Mouse (Mus musculus) frontal cortex, adult (tissue): ENCODE data around the gene Smpd1.
A peak's percentile ranks its signal among the peaks of the same experiment; 100 is the strongest.

Experiments
- ATAC-seq: cut with Nextera tagmentation; 2 replicates; pipeline ENCODE4 v1.9.2; 2017; ENCODE audit warnings: mild to moderate bottlenecking, moderate library complexity, mixed read lengths; ENCODE audit not compliant: low TSS enrichment

Smpd1 gene

DNA sequence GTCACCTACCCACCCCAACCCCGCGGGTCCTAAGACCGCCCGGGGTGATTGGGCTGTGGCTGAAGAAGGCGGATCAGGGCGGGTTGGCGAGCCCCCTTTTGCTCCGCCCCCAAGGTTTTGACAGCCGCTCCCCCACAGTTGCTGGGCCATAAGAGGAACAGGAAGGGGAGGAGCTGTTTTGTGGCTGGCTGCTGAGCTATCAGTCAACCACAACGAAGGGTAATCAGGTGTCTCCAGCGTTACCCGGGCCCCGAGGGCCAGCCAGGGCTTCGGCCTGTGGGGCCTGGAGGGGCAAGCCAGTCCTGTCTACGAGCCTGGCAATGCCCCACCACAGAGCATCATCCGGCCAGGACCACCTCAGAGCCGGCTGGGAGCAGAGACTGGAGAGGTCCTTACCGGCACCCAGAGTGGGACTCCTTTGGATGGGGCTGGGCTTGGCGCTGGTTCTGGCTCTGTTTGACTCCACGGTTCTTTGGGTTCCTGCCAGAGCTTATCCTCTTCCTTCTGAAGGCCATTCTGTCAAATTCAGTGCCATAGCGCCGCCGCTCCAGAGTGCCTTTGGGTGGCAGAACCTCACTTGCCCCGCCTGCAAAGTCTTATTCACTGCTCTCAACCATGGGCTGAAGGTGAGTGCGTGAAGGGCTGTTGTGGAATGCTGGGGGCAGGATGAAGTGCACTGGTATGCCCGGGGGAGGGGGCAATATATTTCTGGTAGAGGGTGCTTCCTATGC, at the start of gene Smpd1:
Gene Smpd1, plus strand, starts transcription at position 149 of the 731 bp plus-strand sequence.
- peak; percentile 83 for ATAC-seq

DNA sequence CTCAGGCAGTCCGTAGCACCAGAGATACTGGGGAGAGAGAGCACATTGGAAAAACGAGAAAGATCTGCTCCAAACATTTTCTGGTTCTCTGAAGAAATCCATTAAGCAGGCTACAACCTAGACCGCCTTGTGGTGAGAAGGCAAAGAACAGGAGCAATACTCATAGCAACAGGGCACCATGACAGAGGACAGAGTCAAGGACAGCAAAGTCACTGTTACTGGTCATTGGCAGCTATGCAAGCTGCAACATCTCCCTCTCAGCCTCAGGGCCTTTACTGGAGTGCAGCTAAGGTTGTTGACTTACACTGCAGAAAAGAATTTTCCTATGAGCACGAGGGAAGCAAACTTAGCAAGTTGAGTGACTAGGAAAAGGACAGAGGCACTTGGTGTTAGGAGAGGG, 46.9 kb upstream of the Smpd1 start:
- no peak for ATAC-seq

DNA sequence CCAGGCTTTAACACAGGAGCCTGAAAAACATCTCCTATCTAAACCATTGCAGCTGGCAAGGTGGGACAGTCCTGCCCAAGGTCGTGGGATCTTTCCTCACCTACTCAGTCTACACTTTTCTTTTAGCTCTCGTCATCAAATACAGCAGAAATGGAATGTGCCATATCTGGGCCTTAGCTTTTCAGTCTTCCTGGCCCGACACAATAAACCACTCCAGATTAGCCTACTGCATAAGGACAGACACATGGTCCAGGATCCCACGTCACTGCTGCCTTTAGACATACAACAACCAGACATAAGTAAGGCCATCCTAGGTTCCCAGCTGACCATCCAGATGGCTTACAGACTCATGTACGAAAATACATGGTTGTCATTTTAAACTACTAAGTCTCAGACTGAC, 44.0 kb upstream of the Smpd1 start:
- ATAC-seq = peak; percentile 71

DNA sequence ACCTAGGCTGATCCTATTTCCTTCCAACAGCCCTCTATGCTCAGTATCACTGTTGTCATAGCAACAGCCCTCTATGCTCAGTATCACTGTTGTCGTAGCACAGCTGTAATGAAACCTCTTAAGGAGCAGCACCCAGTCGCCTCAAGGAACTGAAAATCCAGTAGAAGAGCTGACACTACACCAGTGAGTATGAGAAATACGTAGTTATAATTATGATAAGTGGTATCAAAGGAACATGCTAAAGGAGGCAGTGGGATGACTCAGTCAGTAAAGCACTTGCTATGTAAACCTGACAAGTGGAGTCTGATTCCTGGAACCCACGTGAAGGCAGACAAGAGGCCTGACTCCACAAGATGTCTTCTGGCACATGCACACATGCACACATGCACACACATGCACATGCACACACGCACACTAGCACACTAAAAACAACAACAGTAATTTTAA, 40.3 kb upstream of the Smpd1 start:
- peak; percentile 26; the same call in 1 of the 2 replicates for ATAC-seq

DNA sequence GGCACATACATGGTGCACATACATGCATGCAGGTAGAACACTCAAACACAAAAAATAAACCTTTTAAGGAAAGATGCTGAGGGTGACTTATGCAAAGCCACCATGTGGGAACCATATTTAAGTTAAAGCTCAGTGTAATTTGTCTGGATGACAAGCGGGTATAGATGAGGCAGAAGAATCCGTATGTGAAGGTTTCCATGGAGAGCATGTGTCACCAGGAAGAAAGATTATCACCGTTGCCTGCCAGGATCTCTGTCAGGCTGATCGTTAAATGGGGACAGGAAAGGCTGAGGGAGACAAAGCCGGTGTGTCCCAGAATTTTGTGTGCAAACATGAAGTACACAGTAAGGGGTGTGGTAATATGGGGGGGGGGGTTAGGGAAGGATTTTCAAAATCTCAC, 39.6 kb upstream of the Smpd1 start:
- ATAC-seq = peak; percentile 26; the same call in 1 of the 2 replicates

DNA sequence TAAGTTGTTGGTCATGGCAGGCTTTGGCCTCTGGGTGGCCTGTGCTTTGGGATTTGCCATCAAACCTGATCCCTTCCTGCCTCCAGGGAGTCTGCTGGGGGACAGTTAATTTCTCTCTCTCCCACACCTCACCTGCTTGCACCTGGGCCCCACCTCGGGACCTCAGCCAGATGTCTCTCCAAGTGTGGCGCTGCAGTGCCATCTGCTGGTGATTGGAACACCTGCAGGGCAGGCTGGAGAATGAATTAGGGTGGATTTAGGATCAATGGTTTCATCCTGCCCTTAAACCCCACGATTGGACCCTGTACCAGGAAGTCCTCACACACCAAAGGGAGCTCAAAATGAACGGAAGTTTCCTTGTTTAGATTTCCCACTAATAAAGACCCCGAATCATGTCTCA, 39.0 kb upstream of the Smpd1 start:
- ATAC-seq = no peak

DNA sequence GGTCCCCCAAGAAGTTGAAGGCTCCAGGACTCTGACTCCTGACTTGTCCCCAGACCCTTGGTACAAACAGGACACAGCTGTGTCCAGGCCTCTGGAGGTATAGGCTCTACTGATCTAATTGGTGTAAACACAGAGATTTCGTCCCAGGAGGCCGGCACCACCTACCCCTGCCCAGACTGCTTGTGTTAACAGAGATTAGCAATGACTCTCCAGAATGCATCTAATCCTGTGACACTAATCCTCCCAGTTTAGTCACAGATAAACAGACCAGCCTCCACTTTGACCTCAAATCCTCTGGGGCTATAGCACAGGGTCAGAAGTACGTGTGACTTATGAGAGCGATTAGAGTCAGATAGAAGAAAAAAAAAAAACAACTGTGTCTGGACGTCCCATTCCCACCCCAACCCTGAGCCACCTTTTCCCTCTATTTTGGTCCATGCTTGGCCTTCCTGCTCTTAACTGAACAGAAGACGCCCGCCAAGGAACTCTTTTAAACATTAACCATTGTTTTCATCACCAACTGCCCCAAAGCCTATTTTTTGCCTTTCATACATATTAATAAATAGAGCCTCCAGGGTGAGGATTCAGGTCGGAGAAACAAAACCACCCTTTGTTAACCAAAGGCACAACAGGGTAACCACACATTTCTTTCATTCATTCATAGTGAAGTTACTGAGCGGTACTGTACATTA, 37.3 kb upstream of the Smpd1 start:
- ATAC-seq = no peak

DNA sequence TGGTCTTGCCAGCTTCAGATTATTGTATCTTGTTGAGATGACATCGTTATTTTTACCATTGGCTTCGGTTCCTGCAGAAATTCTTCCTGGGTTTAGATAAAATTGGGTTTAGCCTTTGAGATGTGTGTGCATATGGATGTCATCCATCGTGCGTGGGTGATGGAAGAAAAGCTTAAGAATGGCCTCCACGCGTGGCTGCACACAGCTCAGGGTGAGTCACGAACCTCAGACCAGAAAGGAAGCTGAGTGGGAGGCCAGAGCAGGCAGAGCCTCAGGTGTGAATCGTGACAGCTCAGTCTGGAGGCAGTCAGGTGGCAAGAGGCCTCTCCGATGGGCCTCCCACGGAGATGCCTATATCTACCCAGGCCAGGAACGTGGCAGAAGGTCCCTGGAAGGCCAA, 34.8 kb upstream of the Smpd1 start:
- ATAC-seq = peak; percentile 86

DNA sequence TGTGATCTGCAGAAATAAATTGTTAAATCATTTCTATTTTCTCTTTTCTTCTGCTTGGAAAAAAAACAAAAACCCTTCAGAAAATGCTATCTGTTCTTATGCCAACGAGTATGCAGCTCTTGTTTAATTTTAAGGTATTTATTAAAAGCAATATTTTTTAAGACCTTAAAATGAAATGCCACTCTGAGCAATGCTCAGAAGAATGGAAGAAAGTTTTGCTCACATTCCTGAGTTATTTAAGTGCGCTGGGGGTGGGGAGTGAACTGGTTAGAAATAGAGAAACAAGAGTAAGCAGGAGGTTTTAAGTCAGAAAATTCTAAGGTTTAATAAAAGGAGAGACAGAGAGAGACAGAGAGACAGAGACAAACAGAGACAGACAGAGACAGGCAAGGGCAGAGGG, 34.4 kb upstream of the Smpd1 start:
- peak; percentile 38 for ATAC-seq

DNA sequence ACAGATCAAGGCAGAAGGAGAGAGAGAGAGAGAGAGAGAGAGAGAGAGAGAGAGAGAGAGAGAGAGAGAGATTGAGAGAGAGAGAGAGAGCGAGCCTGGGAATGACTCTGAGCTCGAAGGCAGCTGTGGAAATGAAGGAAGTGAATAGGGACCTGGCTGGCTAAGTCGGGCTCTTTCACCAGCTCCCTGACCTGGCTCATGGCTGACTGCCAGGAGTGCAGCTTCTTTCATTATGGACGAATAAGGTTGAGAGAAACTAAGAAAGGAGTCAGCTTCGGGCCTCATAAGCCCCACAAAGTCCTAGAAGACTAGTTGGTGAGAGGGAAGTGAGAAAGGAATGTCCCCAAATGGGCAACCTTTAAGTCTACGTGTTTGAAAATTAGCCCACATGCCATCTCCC, 34.0 kb upstream of the Smpd1 start:
- no peak for ATAC-seq

DNA sequence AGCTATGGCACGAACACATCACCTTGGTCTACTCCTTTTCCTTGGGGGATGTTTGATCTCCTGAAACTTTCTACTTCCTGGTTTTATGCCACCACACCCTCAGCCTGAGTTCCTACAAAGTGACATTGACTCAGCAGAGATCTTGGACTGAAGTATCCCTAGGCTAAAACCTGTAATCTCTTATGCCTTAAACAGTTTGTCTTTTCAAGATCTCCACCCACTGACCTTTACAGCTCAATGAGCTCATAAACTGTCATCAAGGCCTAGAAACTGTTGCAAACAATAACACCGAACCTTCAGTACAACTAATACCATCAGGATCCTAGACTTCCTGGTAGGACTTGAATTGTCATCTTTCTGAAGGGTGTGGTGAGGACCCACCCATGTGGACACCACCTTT, 29.9 kb upstream of the Smpd1 start:
- no peak for ATAC-seq

DNA sequence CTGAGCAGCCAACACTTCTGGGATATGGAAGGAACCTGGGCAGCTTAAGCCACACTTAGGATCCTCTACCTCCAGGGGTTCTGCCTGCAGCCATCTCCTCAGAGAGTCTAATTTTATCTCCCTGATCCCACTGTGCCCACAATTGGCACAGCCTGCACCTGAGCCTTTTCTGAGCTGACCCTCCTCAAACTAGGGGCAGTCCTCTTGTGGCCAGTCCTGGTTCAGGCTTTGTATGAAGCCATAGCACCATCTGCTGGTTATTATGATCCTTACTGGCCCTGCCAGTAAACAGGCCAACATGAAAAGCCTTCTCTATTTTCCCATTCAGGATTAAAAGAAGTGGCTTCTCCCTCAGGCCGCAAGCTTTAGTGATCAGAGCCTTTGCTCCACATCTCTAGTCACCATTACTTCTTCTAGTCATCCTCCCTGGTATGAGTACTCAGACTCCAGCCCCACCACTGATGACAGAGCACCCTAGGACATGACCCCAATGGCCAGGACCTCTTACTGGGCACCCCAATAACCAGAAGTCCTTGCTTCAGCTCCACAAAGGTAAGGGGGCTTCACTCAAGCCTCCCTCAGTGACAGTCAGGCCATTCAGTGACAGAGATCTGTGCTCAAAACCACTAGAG, 26.7 kb upstream of the Smpd1 start:
- peak; percentile 92 for ATAC-seq

DNA sequence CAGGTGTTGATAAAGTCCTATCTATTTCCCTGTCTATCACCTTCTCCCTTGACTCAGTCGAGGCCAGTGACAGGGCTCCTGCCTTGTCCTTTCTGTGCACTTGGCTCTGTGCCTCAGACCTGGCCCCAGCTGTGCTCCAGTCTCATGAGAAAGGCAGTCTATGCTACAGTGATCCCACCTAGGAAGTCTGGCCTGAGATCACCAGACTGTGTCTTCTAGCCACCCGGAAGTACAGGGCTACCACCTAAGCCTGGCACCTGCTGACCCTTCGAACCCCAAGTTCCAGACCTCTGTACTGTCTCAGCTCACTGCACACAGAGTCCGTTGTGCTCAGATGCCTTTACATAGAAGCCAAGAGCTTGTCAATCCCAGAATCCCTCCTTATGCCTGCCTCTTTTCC, 26.1 kb upstream of the Smpd1 start:
- ATAC-seq = no peak

DNA sequence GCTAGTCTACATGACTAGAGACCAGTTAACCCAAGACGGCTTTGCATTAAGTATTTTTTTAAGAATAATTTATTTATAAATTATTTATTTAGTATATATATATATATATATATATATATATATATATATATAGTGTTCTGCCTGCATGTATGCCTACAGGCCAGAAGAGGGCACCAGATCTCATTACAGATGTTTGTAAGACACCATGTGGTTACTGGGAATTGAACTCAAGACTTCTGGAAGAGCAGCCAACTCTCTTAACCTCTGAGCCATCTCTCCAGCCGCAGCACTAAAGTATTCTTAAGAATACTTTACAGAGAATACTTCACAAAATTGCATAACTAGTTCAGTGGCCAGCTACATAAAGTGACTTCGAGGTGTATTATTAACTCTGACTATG, 20.0 kb upstream of the Smpd1 start:
- no peak for ATAC-seq

DNA sequence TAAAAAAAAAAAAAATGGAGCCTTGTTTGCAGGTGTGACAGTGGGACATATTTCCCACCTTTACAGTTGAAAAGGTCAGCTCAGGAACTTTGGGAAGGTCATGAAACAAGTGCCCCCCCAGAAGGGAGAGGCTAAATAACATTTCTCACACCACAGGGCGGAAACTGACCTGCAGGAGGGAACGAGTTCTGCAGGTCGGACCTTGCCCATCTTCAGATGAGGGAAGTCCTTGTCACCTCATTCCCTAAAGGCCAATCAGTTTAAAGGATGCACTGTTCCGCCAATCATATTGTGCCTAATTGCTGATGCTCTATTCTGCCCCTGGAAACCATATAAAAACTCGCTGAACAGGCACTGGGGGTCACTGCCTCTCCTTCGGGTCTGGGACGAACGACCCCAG, 8.2 kb upstream of the Smpd1 start:
- ATAC-seq = no peak

DNA sequence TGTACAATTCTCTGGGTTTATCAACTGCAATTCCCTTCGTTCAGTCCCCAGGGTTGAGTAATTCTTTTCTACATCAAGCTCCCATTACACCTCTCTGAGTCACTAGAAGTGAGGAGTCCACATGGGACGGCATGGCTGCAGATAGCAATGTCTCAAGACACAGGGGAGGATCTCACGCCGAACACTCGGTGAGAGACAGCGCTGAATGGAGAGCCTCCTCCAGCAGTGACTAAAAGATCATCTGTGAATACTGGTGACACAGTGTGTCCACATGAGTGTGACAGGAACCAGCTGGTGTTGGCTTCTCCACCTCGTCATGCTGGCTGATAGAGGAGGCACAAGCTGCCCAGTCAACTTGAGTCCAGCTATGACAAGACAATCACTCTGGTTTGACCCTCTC, 6.2 kb upstream of the Smpd1 start:
- ATAC-seq = no peak; the same call in 1 of the 2 replicates

DNA sequence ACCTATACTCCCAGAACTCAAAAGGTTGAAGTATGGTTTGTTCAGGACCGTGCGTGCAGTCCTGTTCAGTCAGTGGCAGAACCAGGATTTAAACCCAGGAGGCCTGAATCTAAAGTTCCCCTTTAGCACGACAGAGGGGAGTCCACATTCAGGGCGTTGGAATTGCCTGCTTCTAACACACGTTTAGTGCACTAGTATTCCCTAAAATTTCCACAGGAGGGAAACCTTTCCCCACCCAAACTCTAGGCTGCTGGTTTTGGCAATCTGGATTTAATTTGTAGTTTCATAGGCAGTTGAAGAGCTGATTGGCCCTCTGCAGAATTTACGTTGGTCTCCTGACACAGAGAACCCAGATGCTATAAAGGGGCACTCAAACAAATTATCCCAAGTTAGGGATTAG, 5.1 kb upstream of the Smpd1 start:
- peak; percentile 91 for ATAC-seq

DNA sequence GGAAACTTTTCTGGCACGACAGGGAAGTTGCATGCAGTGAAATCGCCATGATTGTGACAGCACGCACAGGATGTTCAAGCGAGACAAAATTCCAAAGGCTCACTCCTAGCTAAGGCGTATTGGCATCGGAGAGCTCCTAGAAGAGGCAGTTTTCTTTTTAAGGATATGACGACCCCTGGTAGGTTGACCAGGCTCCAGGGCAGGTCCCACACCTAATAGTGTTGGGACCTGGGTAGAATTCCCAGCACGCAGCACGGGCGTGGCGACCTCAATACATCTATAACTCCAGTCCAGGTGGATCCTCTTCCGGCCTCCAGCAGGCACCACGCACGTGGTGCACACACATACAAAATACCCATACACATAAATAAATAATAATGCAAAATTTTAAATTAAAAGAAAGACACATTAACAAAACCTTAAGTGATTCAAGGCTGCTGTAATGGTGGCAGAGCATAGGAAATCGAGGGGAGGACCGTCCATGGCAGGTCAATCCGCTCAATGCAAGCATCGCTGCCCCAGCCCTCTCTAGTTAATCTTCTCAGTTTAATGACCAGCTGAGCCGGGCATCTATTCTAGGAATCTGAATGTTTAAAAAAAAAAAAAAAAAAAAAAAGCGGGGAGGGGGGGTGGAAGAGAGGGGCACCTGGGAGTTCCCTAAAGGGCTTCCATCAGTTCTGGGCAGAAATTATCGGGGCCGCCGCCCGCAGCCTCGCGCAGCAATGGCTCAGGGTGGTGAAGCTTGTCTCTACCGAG, 526 bp upstream of the Smpd1 start:
- ATAC-seq = no peak

DNA sequence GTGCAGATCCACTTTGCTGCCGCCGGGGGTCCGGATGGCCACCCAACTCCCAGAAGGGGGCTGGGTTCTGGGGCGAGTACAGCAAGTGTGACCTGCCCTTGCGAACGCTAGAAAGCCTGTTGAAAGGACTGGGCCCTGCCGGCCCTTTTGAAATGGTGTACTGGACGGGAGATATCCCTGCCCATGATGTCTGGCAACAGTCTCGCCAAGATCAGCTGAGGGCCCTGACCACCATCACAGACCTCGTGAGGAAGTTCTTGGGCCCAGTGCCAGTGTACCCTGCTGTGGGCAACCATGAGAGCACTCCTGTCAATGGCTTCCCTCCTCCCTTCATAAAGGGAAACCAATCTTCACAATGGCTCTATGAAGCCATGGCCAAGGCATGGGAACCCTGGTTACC, 1.4 kb downstream of the Smpd1 start:
- ATAC-seq = no peak

DNA sequence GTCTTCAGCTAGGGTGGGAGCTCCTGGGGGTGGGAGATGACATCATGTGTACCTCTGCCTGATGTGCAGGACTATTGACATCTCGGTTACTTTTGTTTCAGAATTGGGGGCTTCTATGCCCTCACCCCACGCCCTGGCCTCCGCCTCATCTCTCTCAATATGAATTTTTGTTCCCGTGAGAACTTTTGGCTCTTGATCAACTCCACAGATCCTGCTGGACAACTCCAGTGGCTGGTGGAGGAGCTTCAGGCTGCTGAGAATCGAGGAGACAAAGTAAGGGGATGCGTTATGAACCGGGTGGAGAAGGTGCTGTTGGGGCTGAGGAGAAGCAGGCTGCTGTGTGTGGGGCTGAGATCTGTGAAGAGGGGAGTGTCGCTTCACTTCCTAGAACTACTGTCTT, 2.2 kb downstream of the Smpd1 start:
- no peak for ATAC-seq

DNA sequence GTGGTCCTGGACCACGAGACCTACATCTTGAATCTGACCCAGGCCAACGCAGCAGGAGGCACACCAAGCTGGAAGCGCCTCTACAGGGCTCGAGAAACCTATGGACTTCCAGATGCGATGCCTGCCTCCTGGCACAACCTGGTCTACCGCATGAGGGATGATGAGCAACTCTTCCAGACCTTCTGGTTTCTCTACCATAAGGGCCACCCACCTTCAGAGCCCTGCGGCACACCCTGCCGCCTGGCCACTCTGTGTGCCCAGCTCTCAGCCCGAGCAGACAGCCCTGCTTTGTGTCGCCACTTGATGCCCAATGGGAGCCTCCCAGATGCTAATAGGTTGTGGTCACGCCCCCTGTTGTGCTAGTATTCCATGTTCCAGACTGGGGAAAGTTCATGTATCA, 3.5 kb downstream of the Smpd1 start:
- ATAC-seq = no peak

DNA sequence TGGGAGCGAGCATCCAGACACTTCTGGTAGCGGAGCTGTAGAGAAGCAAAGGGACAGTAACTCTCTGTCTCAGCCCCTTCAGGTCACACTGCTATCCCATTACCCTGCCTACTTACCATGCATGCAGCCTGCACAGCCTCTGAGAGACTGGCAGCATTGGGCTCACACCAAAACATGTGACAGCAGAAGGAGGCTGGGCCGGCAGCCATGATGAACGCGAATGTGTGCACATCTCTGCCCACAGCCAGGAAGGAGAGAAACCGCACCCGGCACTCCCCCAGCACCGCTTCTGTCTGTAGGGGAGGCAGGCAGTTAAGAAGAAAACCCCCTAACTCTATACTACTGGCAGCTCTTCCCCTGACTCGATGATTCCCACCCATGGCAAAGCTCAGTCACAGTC, 4.9 kb downstream of the Smpd1 start:
- peak; percentile 35 for ATAC-seq
